Mouse (Mus musculus) liver, embryonic 14.5 days (tissue): ENCODE results near the gene Ccdc149.

Source experiments
- CTCF ChIP-seq: IDR thresholded peaks from 2 replicates; pipeline ENCODE4 v1.5.1; 2016; ENCODE audit warnings: antibody characterized with exemption, low read depth, control low read depth
- EP300 ChIP-seq: IDR thresholded peaks from 2 replicates; pipeline ENCODE4 v1.6.1; 2016; ENCODE audit warnings: antibody characterized with exemption, low read depth

GRCm38 (mm10) chr5:52370901-52371300 lies 100.4 kb downstream of the Ccdc149 start:
- TF ChIP-seq CTCF (no peak), EP300 (no peak)
